Mouse (Mus musculus) erythroblast, embryonic 14.5 days (primary cell): ENCODE measurements around the gene Smyd3.

Experiments
- GATA1 ChIP-seq: IDR thresholded peaks from 2 replicates; pipeline ENCODE4 v1.6.1; 2012; ENCODE audit warnings: low read length, inconsistent platforms, mixed read lengths
- TAL1 ChIP-seq: IDR thresholded peaks from 3 replicates; pipeline ENCODE4 v1.6.1; 2012; ENCODE audit warnings: low read length, inconsistent platforms, mixed read lengths

DNA sequence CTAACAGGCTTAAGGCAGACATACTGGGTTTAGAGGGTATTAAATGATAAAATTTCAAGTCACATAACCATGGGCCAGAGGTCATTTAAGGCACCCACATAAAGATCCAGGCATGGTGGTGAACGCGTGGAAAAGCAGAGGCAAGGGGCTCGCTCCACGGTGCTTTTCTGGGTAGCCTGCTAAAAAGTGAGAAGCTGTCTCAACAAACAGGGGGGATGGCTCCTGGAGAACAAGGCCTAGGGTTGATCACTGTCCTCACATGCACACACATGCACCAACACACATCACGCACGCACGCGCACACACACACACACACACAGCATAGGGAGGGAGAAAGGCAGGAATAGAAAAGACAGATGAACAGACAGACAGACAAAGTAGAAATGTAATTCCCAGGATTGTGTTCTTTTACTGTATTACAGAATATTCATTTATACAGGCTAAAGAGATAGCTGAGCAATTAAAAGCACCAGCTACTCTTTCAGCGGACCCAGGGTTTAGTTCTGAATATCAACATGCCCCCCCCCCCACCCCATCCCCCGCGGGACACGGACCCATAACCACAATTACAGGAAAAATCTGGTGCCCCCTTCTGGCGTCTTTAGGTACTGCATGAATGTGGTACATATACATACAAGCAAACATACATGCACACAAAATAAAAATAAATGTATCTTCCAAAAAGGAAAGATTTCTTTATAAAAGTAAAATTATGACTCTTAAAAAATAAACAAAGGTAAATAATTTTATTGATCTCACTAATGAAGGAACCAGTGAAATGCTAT lies 215.2 kb downstream of the Smyd3 start:
- TF ChIP-seq GATA1 (no peak), TAL1 (no peak)
